Mouse (Mus musculus): Measurements from ENCODE around the gene Scd2. TPM values are rescaled to one million over a fixed set of nuclear protein-coding genes. Genes with fewer than 3 reads are reported as not detected.
A peak's percentile ranks its signal among the peaks of the same experiment; 100 is the strongest.
"Not testable (repeated sequence)": the region's sequence is repeated elsewhere in the genome, so short reads cannot be mapped to it uniquely, and the experiment has no call there.

Gene Scd2
- total RNA-seq, 1 experiment from 2014 or later, result 126 TPM

- no peak for ATAC-seq (replicated peaks in 1 of 2; ENCODE audit: insufficient read depth in 1 of 2, low FRiP score in 2 of 2, low TSS enrichment in 1 of 2, low read depth in 1 of 2, poor library complexity in 2 of 2, severe bottlenecking in 2 of 2)
Observed at GRCm38 (mm10) chr19:44304851-44305510, 11.5 kb downstream of the Scd2 start.

GRCm38 (mm10) chr19:44305701-44306100 lies 12.2 kb downstream of the Scd2 start:
- no peak for ATAC-seq (replicated peaks in 1 of 2; ENCODE audit: insufficient read depth in 1 of 2, low FRiP score in 2 of 2, low TSS enrichment in 1 of 2, low read depth in 1 of 2, poor library complexity in 2 of 2, severe bottlenecking in 2 of 2)

- ATAC-seq (replicated peaks in 1 of 2; ENCODE audit: insufficient read depth in 1 of 2, low FRiP score in 2 of 2, low TSS enrichment in 1 of 2, low read depth in 1 of 2, poor library complexity in 2 of 2, severe bottlenecking in 2 of 2), result no peak
Observed at GRCm38 (mm10) chr19:44306171-44306570, 12.7 kb downstream of the Scd2 start.

- ATAC-seq (replicated peaks in 1 of 2; ENCODE audit: insufficient read depth in 1 of 2, low FRiP score in 2 of 2, low TSS enrichment in 1 of 2, low read depth in 1 of 2, poor library complexity in 2 of 2, severe bottlenecking in 2 of 2), result no peak
Observed at GRCm38 (mm10) chr19:44307101-44307914, 13.8 kb downstream of the Scd2 start.

GRCm38 (mm10) chr19:44307915-44308470 lies 14.5 kb downstream of the Scd2 start:
- ATAC-seq (replicated peaks in 1 of 2; ENCODE audit: insufficient read depth in 1 of 2, low FRiP score in 2 of 2, low TSS enrichment in 1 of 2, low read depth in 1 of 2, poor library complexity in 2 of 2, severe bottlenecking in 2 of 2), result no peak

- ATAC-seq (replicated peaks in 1 of 2; ENCODE audit: insufficient read depth in 1 of 2, low FRiP score in 2 of 2, low TSS enrichment in 1 of 2, low read depth in 1 of 2, poor library complexity in 2 of 2, severe bottlenecking in 2 of 2), result no peak
Observed at GRCm38 (mm10) chr19:44308611-44309246, 15.3 kb downstream of the Scd2 start.

GRCm38 (mm10) chr19:44309351-44310154 lies 16.1 kb downstream of the Scd2 start:
- ATAC-seq (replicated peaks in 1 of 2; ENCODE audit: insufficient read depth in 1 of 2, low FRiP score in 2 of 2, low TSS enrichment in 1 of 2, low read depth in 1 of 2, poor library complexity in 2 of 2, severe bottlenecking in 2 of 2), result no peak

GRCm38 (mm10) chr19:44310155-44310575 lies 16.7 kb downstream of the Scd2 start:
- ATAC-seq (replicated peaks in 1 of 2; ENCODE audit: insufficient read depth in 1 of 2, low FRiP score in 2 of 2, low TSS enrichment in 1 of 2, low read depth in 1 of 2, poor library complexity in 2 of 2, severe bottlenecking in 2 of 2), result not testable (repeated sequence)

- ATAC-seq (replicated peaks in 1 of 2; ENCODE audit: insufficient read depth in 1 of 2, low FRiP score in 2 of 2, low TSS enrichment in 1 of 2, low read depth in 1 of 2, poor library complexity in 2 of 2, severe bottlenecking in 2 of 2), result no peak
Observed at GRCm38 (mm10) chr19:44310814-44311213, 17.3 kb downstream of the Scd2 start.

GRCm38 (mm10) chr19:44311306-44312006 lies 18.0 kb downstream of the Scd2 start:
- ATAC-seq (replicated peaks in 1 of 2; ENCODE audit: insufficient read depth in 1 of 2, low FRiP score in 2 of 2, low TSS enrichment in 1 of 2, low read depth in 1 of 2, poor library complexity in 2 of 2, severe bottlenecking in 2 of 2), result no peak

GRCm38 (mm10) chr19:44312007-44312360 lies 18.5 kb downstream of the Scd2 start:
- ATAC-seq (replicated peaks in 1 of 2; ENCODE audit: insufficient read depth in 1 of 2, low FRiP score in 2 of 2, low TSS enrichment in 1 of 2, low read depth in 1 of 2, poor library complexity in 2 of 2, severe bottlenecking in 2 of 2), result no peak

- no peak for ATAC-seq (replicated peaks in 1 of 2; ENCODE audit: insufficient read depth in 1 of 2, low FRiP score in 2 of 2, low TSS enrichment in 1 of 2, low read depth in 1 of 2, poor library complexity in 2 of 2, severe bottlenecking in 2 of 2)
Observed at GRCm38 (mm10) chr19:44313066-44313465, 19.6 kb downstream of the Scd2 start.

- ATAC-seq (replicated peaks in 1 of 2; ENCODE audit: insufficient read depth in 1 of 2, low FRiP score in 2 of 2, low TSS enrichment in 1 of 2, low read depth in 1 of 2, poor library complexity in 2 of 2, severe bottlenecking in 2 of 2), result peak; percentile 67 to 88
Observed at GRCm38 (mm10) chr19:44314327-44314759, 20.9 kb downstream of the Scd2 start.

- peak; percentile 56 to 75 for ATAC-seq (replicated peaks in 1 of 2; ENCODE audit: insufficient read depth in 1 of 2, low FRiP score in 2 of 2, low TSS enrichment in 1 of 2, low read depth in 1 of 2, poor library complexity in 2 of 2, severe bottlenecking in 2 of 2)
Observed at GRCm38 (mm10) chr19:44314871-44315414, 21.5 kb downstream of the Scd2 start.

GRCm38 (mm10) chr19:44316752-44317315 lies 23.4 kb downstream of the Scd2 start:
- ATAC-seq (replicated peaks in 1 of 2; ENCODE audit: insufficient read depth in 1 of 2, low FRiP score in 2 of 2, low TSS enrichment in 1 of 2, low read depth in 1 of 2, poor library complexity in 2 of 2, severe bottlenecking in 2 of 2), result no peak

- no peak for ATAC-seq (replicated peaks in 1 of 2; ENCODE audit: insufficient read depth in 1 of 2, low FRiP score in 2 of 2, low TSS enrichment in 1 of 2, low read depth in 1 of 2, poor library complexity in 2 of 2, severe bottlenecking in 2 of 2)
Observed at GRCm38 (mm10) chr19:44317391-44317790, 23.9 kb downstream of the Scd2 start.
